Mouse (Mus musculus) embryonic facial prominence, embryonic 10.5 days (tissue): ENCODE measurements around the gene Dnm2. TPM values are rescaled to one million over a fixed set of nuclear protein-coding genes. Genes with fewer than 3 reads are reported as not detected.

Experiments
- DNase-seq: peaks from one replicate; pipeline ENCODE4 v3.0.0-alpha.2; 2017; ENCODE audit warnings: low spot score
- H3K27ac ChIP-seq: fragments of 300-500 bp; sonication (generic); replicated peaks from 2 replicates; pipeline ENCODE4 v1.5.1; 2016; ENCODE audit warnings: mild to moderate bottlenecking
- H3K27me3 ChIP-seq: fragments of 300-500 bp; sonication (generic); replicated peaks from 2 replicates; pipeline ENCODE4 v1.6.1; 2016; ENCODE audit warnings: low read depth, mild to moderate bottlenecking; ENCODE audit not compliant: poor library complexity, severe bottlenecking
- H3K36me3 ChIP-seq: fragments of 300-500 bp; sonication (generic); replicated peaks from 2 replicates; pipeline ENCODE4 v1.6.1; 2016; ENCODE audit warnings: mild to moderate bottlenecking, moderate library complexity
- H3K4me1 ChIP-seq: fragments of 300-500 bp; sonication (generic); 2 replicates; pipeline ENCODE4 v1.6.1; 2016
- H3K4me3 ChIP-seq: fragments of 300-500 bp; sonication (generic); 2 replicates; pipeline ENCODE4 v1.5.1; 2016; ENCODE audit warnings: mild to moderate bottlenecking, moderate library complexity
- H3K9me3 ChIP-seq: fragments of 300-500 bp; sonication (generic); 2 replicates; pipeline ENCODE4 v1.6.1; 2016; ENCODE audit warnings: mild to moderate bottlenecking
- WGBS: fragments of 180-500 bp; shearing (Covaris S2); methylation state at CpG from one replicate; pipeline ENCODE4 v1.1.7; 2016; 5-methylcytosine and 5-hydroxymethylcytosine counted together
- polyA plus RNA-seq: library from polyadenylated mRNA; unstranded; fragments of >200 nt; fragmentation: Nextera tagmentation; extraction: Ambion mirVana; gene quantifications from 2 replicates; pipeline ENCODE4 v1.2.1, GENCODE M21; 2016

Gene Dnm2
- polyA plus RNA-seq, 1 experiment from 2014 or later, result 73.7 TPM

GRCm38 (mm10) chr9:21450270-21450669 is 25.6 kb downstream of the Dnm2 start:
- Histone ChIP-seq H3K27me3 (no peaks in the 10 kb centered on the region), H3K27ac (no peak overlapping the region), H3K4me1 (peaks cover 13% of the 10 kb centered on the region), H3K4me3 (no peak overlapping the region), H3K36me3 (peaks cover 2% of the 10 kb centered on the region), H3K9me3 (no peaks in the 10 kb centered on the region)
- DNase-seq, result no peak
- WGBS, result 83% methylated on average over 3 of the region's 3 CpGs

DNA sequence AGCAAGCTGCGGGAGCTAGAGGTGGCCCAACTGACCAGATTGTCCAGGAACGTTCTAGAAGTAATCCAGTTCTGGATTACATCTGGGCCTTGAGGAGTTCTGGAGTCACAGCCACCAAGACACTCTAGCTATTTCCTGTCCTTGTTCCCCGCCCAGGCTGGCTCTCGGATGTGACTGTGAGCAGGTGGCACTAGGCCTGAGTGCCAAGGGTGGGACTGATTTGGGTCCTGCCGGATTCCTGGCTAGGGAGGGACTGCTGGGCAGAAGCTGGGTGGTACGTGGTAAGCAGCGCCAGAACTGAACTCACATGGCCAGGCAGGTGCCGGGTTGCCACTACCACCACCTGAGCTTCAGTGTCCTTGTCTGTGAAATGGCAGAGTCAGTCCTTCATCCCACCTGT is 26.7 kb downstream of the Dnm2 start:
- H3K4me3 ChIP-seq, result no peak overlapping the region
- no peak overlapping the region for H3K27ac ChIP-seq
- no peaks in the 10 kb centered on the region for H3K27me3 ChIP-seq
- 91% methylated on average over 8 of the region's 8 CpGs for WGBS
- peaks cover 13% of the 10 kb centered on the region for H3K4me1 ChIP-seq
- DNase-seq, result no peak
- H3K36me3 ChIP-seq, result no peaks in the 10 kb centered on the region
- H3K9me3 ChIP-seq, result no peaks in the 10 kb centered on the region

DNA sequence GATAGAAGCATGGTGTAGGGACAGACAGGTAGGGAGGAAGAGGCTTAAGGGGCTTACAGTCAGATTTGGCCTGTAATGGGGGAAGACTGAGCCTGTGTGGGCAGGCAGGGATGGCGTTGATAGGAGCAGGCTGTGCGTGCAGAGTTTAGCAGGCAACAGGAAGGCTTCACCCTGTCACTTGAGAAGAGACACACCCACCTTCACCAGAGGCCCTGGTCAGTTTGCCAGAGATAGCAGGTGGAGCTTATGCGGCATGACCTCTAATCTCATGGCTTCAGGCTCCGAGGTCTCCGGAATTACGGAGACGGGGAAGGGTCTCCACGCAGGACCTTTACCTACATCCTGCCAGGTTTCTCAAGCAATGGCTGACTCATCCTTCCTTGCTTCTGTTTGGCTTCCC is 27.2 kb downstream of the Dnm2 start:
- no peak overlapping the region for H3K27ac ChIP-seq
- no peaks in the 10 kb centered on the region for H3K9me3 ChIP-seq
- H3K36me3 ChIP-seq, result no peaks in the 10 kb centered on the region
- H3K4me1 ChIP-seq, result peaks cover 13% of the 10 kb centered on the region
- DNase-seq, result no peak
- H3K4me3 ChIP-seq, result no peak overlapping the region
- H3K27me3 ChIP-seq, result no peaks in the 10 kb centered on the region
- 75% methylated on average over 8 of the region's 8 CpGs for WGBS

DNA sequence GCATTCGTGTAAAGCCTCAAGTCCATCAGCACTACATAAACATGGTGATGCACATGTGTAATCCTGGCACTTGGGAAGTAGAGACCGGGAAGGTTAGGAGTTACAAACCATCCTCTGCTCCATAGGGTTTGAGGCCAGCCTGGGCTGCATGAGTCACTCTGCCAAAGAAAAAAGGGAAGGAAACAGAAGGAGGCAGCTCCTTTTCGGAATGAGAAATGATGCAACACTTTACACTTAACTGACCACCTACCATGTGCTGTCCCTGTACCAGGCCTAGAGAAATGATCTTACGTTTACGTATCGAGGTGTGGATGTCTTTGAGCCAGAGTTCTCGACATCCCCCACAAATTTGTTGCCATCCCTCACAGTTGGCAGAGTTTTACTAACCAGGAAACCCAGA is 28.3 kb downstream of the Dnm2 start:
- Histone ChIP-seq H3K9me3 (no peaks in the 10 kb centered on the region), H3K4me3 (no peak overlapping the region), H3K36me3 (no peaks in the 10 kb centered on the region), H3K27ac (no peak overlapping the region), H3K27me3 (no peaks in the 10 kb centered on the region), H3K4me1 (peaks cover 11% of the 10 kb centered on the region)
- WGBS, result 92% methylated on average over 7 of the region's 7 CpGs
- no peak for DNase-seq

- H3K9me3 ChIP-seq, result no peaks in the 10 kb centered on the region
- peaks cover 11% of the 10 kb centered on the region for H3K4me1 ChIP-seq
- WGBS, result 90% methylated on average over 2 of the region's 2 CpGs
- DNase-seq, result no peak
- no peaks in the 10 kb centered on the region for H3K27me3 ChIP-seq
- no peak overlapping the region for H3K4me3 ChIP-seq
- H3K27ac ChIP-seq, result no peak overlapping the region
- peaks cover 4% of the 10 kb centered on the region for H3K36me3 ChIP-seq
Observed at GRCm38 (mm10) chr9:21453459-21453858, 28.8 kb downstream of the Dnm2 start.

DNA sequence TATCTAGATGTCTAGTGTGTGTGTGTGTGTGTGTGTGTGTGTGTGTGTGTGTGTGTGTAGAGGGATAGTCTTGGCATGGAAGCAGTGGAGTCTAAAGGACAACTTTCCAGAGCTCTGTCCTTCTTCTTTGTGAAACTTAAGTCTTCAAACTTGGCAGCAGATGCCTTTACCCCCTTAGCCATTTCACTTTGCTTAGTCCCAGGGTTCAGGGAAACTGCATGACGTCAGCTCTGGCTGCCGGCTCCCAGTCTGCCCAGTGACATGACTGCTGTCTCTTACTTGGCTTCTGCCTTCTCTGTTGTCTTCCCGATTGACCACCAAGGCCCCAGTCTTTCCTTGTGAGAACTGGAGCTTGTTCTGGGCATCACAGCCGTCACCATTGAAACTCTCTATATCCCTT is 29.8 kb downstream of the Dnm2 start:
- Histone ChIP-seq H3K4me3 (no peak overlapping the region), H3K4me1 (peaks cover 11% of the 10 kb centered on the region), H3K27ac (no peak overlapping the region), H3K36me3 (peaks cover 13% of the 10 kb centered on the region), H3K9me3 (no peaks in the 10 kb centered on the region), H3K27me3 (no peaks in the 10 kb centered on the region)
- DNase-seq, result no peak
- WGBS, result 83% methylated on average over 4 of the region's 4 CpGs

DNA sequence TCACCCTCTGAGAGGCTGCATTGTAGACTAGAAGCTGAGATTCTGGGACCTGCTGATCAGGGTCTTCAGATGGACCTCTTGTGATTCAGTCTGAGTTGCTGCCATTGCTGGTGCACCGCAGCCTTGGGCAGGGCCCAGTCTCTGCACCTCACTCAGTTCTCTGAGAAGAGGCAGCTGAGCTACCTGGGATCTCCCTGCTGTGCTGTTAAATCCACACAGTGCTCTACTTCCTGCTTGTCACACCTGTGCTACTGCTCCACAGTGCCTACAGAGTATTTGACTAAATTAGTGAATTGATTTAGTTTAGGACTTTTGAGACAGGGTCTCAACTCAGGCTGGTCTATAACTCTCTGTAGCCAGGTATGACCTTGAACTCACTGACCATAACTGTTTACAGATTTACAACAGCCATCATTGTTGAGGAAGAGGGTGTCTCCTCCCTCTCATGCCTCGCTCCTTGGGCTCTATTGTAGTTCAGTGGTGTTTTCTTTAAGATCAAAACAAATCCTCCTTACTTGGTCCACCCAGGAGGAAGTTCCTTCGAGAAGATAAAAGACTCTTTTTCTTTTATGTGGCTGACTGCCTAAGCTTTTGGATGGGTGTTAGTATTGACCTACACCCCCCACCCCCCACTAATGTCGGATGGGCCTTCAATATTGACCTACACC is 30.5 kb downstream of the Dnm2 start:
- WGBS, result 76% methylated on average over 4 of the region's 4 CpGs

GRCm38 (mm10) chr9:21456246-21456929 is 31.7 kb downstream of the Dnm2 start:
- no peak for DNase-seq
- WGBS, result 92% methylated on average over 7 of the region's 7 CpGs
- H3K9me3 ChIP-seq, result no peaks in the 10 kb centered on the region
- peaks cover 9% of the 10 kb centered on the region for H3K4me1 ChIP-seq
- H3K36me3 ChIP-seq, result peaks cover 22% of the 10 kb centered on the region
- no peaks in the 10 kb centered on the region for H3K27me3 ChIP-seq
- H3K27ac ChIP-seq, result no peak overlapping the region
- no peak overlapping the region for H3K4me3 ChIP-seq

More for the DNA sequence above, 30.5 kb downstream of the Dnm2 start:
- no peak for DNase-seq
- H3K27ac ChIP-seq, result no peak overlapping the region
- H3K36me3 ChIP-seq, result peaks cover 18% of the 10 kb centered on the region
- peaks cover 11% of the 10 kb centered on the region for H3K4me1 ChIP-seq
- H3K4me3 ChIP-seq, result no peak overlapping the region
- H3K27me3 ChIP-seq, result no peaks in the 10 kb centered on the region
- no peaks in the 10 kb centered on the region for H3K9me3 ChIP-seq

DNA sequence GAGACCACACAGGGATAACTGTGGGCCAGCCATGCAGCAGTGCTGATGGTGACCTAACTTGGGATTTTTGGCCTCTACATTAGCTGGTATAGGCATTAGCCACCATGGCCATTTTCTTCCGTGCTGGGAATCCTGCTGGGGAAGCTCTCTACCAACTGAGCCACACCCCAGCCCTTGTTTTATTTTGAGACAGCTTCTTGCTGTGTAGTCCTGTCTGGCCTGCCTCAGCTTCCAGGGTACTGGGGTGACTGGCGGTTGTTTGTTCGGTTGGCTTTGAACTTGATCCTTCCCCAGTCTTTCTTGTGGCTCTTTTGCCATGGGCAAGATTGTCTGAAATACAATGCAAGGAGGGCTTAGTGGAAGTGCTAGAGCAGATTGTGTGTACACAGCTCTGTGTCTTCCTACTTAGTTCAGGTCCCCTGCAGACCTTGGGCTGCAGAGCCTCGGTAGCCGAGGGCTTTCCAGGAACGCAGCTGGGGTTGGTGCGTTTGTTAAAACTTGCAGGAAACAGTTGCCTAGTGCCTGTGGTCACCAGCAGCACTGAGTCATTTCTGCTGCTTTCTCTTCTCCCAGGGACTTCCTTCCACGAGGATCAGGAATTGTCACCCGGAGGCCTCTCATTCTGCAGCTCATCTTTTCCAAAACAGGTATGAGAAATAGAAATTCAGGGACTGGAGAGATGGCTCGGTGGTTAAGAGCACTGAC is 32.4 kb downstream of the Dnm2 start:
- no peaks in the 10 kb centered on the region for H3K9me3 ChIP-seq
- H3K27me3 ChIP-seq, result no peaks in the 10 kb centered on the region
- 83% methylated on average over 10 of the region's 10 CpGs for WGBS
- no peak for DNase-seq
- H3K36me3 ChIP-seq, result peaks cover 28% of the 10 kb centered on the region
- H3K4me3 ChIP-seq, result no peak overlapping the region
- no peak overlapping the region for H3K27ac ChIP-seq
- H3K4me1 ChIP-seq, result peaks cover 8% of the 10 kb centered on the region

DNA sequence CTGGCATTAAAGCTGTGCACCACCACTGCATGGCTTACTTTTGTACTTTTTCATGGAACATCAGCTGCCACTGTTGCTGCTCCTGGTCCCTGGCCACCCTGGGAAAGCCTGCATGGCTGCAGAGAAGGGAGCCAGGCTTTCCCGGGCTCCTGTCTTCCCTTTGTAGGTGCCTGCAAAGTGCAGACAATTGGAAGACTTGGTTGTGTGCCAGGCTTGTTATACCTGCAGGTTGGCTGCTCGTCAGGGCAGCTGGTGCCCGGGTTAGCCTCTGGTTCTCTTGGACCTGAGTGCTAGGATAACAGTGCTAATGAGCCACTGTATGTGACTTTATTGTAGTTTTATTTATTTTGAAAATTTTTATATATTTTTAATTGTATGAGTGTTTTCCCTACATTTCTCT is 34.1 kb downstream of the Dnm2 start:
- Histone ChIP-seq H3K4me1 (peaks cover 12% of the 10 kb centered on the region), H3K9me3 (no peaks in the 10 kb centered on the region), H3K36me3 (peaks cover 28% of the 10 kb centered on the region), H3K27me3 (no peaks in the 10 kb centered on the region), H3K27ac (no peak overlapping the region), H3K4me3 (no peak overlapping the region)
- 88% methylated on average over 3 of the region's 3 CpGs for WGBS
- no peak for DNase-seq

DNA sequence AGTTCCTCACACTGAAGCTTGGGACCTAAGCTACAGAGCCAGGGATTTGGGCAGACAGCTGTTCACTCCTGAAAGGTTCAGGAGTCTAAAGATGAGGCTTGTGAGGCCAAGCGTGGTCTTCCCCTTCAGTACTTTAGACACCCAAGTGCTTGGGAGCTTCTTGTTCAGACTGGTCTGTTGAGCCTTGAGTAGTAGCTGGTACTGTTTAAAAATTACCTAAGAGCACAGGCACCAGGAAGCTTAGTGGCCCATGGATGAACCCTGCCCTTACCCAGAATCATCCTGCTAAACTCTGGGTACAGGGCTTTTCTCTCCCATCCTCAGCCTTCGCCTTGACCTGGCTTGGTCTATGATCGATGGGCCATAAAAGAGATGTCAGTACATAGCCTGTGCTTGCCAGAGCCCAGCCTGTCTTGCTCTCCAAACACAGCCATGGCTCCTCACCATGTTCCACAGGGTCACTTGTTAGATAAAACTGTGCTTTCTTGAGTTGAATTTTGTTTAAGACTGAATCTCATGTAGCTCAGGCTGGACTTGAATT is 35.8 kb downstream of the Dnm2 start:
- WGBS, result 96% methylated on average over 3 of the region's 3 CpGs
- no peak overlapping the region for H3K4me3 ChIP-seq

GRCm38 (mm10) chr9:21463138-21463590 is 38.5 kb downstream of the Dnm2 start:
- Histone ChIP-seq H3K27ac (peak overlapping the region; percentile 44), H3K4me3 (no peak overlapping the region), H3K4me1 (peaks cover 16% of the 10 kb centered on the region), H3K36me3 (peaks cover 59% of the 10 kb centered on the region), H3K27me3 (no peaks in the 10 kb centered on the region), H3K9me3 (no peaks in the 10 kb centered on the region)
- no peak for DNase-seq
- 81% methylated on average over 5 of the region's 5 CpGs for WGBS

More for the DNA sequence above, 35.8 kb downstream of the Dnm2 start:
- Histone ChIP-seq H3K4me1 (peaks cover 16% of the 10 kb centered on the region), H3K9me3 (no peaks in the 10 kb centered on the region), H3K27ac (no peak overlapping the region), H3K27me3 (no peaks in the 10 kb centered on the region), H3K36me3 (peaks cover 36% of the 10 kb centered on the region)
- no peak for DNase-seq
